Mouse (Mus musculus): ENCODE data around the gene Vmn1r107.
"Not testable (repeated sequence)": the region's sequence is repeated elsewhere in the genome, so short reads cannot be mapped to it uniquely, and the experiment has no call there.

The Vmn1r107 gene

DNA sequence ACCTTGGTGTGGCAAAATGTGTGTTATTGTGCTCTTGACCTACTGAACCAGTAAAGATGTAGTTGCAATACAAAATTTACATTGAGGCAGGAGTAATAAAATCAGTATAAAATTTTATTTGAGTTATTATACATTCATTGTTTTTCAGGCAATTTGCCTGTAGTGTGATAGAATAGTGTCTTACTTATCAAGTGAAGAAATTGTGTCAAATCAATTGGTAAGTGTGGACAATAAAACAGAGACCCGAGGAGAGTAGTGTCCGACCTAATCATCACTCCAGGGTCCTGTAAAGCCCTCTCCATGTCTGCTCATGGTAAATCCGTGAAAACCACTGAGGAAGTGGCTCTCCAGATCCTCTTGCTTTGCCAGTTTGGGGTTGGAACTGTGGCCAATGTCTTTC lies at the start of gene Vmn1r107:
Gene Vmn1r107, plus strand, starts transcription at position 301 of the 400 bp plus-strand sequence.
- not testable (repeated sequence) for DNase-seq (ENCODE audit: low spot score in 2 of 2)

DNA sequence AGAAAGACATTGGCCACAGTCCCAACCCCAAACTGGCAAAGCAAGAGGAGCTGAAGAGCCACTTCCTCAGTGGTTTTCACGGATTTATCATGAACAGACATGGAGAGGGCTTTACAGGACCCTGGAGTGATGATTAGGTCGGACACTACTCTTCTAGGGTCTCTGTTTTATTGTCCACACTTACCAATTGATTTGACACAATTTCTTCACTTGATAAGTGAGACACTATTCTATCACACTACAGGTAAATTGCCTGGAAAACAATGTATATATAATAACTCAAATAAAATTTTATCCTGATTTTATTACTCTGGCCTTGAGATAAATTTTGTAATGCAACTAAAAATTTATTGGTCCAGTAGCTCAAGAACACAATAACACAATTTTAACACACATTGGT lies 34.4 kb downstream of the Vmn1r107 start, which contains the start of gene Vmn1r111:
Gene Vmn1r111, minus strand, starts transcription at position 101 of the 400 bp plus-strand sequence.
- DNase-seq (ENCODE audit: low spot score in 2 of 2): not testable (repeated sequence)

Measured in spleen, postnatal 4 days (tissue).